Mouse (Mus musculus) lung, postnatal 10 days (tissue): ENCODE measurements around the gene Rnase9.
A peak's percentile ranks its signal among the peaks of the same experiment; 100 is the strongest.

Experiments
- DNase-seq: peaks from one replicate; pipeline ENCODE4 v3.0.0; 2021

Gene Rnase9

GRCm38 (mm10) chr14:51041769-51042168 lies at the start of gene Rnase9:
Gene Rnase9, minus strand, starts transcription at chr14:51041869.
- DNase-seq = no peak

GRCm38 (mm10) chr14:51090077-51090781 lies 48.6 kb upstream of the Rnase9 start:
- peak; percentile 88 for DNase-seq

GRCm38 (mm10) chr14:51089674-51090076 lies 48.0 kb upstream of the Rnase9 start:
- no peak for DNase-seq

GRCm38 (mm10) chr14:51088970-51089673 lies 47.5 kb upstream of the Rnase9 start:
- peak; percentile 97 for DNase-seq

GRCm38 (mm10) chr14:51088166-51088969 lies 46.7 kb upstream of the Rnase9 start:
- DNase-seq = peak; percentile 88

GRCm38 (mm10) chr14:51087762-51088161 lies 46.1 kb upstream of the Rnase9 start:
- no peak for DNase-seq

- DNase-seq = no peak
Observed at GRCm38 (mm10) chr14:51085911-51086310, 44.2 kb upstream of the Rnase9 start.

- DNase-seq = no peak
Observed at GRCm38 (mm10) chr14:51085086-51085485, 43.4 kb upstream of the Rnase9 start.

- DNase-seq = no peak
Observed at GRCm38 (mm10) chr14:51083805-51084204, 42.1 kb upstream of the Rnase9 start.

GRCm38 (mm10) chr14:51082599-51083581 lies 41.2 kb upstream of the Rnase9 start:
- DNase-seq = peak; percentile 56

GRCm38 (mm10) chr14:51081035-51081434 lies 39.4 kb upstream of the Rnase9 start:
- DNase-seq = no peak

- DNase-seq = no peak
Observed at GRCm38 (mm10) chr14:51079180-51079579, 37.5 kb upstream of the Rnase9 start.

- no peak for DNase-seq
Observed at GRCm38 (mm10) chr14:51074335-51074734, 32.7 kb upstream of the Rnase9 start, which contains the start of gene Olfr750. Gene Olfr750, minus strand, starts transcription at chr14:51074435.

- DNase-seq = peak; percentile 74
Observed at GRCm38 (mm10) chr14:51069617-51070016, 27.9 kb upstream of the Rnase9 start.

- no peak for DNase-seq
Observed at GRCm38 (mm10) chr14:51068956-51069355, 27.3 kb upstream of the Rnase9 start.

- no peak for DNase-seq
Observed at GRCm38 (mm10) chr14:51060761-51061160, 19.1 kb upstream of the Rnase9 start.

- no peak for DNase-seq
Observed at GRCm38 (mm10) chr14:51057401-51057831, 15.7 kb upstream of the Rnase9 start, which contains the start of gene Rnase12. Gene Rnase12, minus strand, starts transcription at chr14:51057661.

- no peak for DNase-seq
Observed at GRCm38 (mm10) chr14:51054243-51055237, 12.9 kb upstream of the Rnase9 start.

GRCm38 (mm10) chr14:51053176-51053575 lies 11.5 kb upstream of the Rnase9 start:
- DNase-seq = no peak

- peak; percentile 28 for DNase-seq
Observed at GRCm38 (mm10) chr14:51051941-51052340, 10.3 kb upstream of the Rnase9 start.

GRCm38 (mm10) chr14:51050063-51050462 lies 8.4 kb upstream of the Rnase9 start, which contains the start of gene Rnase11:
Gene Rnase11, minus strand, starts transcription at chr14:51050163.
- no peak for DNase-seq
